Mouse (Mus musculus) embryonic facial prominence, embryonic 11.5 days (tissue): ENCODE data around the gene Ahctf1. TPM values are rescaled to one million over a fixed set of nuclear protein-coding genes. Genes with fewer than 3 reads are reported as not detected.
"Not testable (repeated sequence)": the region's sequence is repeated elsewhere in the genome, so short reads cannot be mapped to it uniquely, and the experiment has no call there.

Source experiments
- ATAC-seq: fragments of 200-750 bp; cut with Nextera tagmentation; replicated peaks from 2 replicates; pipeline ENCODE4 v1.8.0; 2017; ENCODE audit warnings: low read depth; ENCODE audit not compliant: insufficient number of reproducible peaks, low FRiP score, low TSS enrichment
- DNase-seq: peaks from one replicate; pipeline ENCODE4 v3.0.0-alpha.2; 2015; ENCODE audit warnings: low spot score
- H3K27ac ChIP-seq: fragments of 300-500 bp; sonication (generic); replicated peaks from 2 replicates; pipeline ENCODE4 v1.5.1; 2014; ENCODE audit warnings: mild to moderate bottlenecking, low read depth, low read length, control low read depth
- H3K27me3 ChIP-seq: fragments of 300-500 bp; sonication (generic); 2 replicates; pipeline ENCODE4 v1.6.1; 2014; ENCODE audit warnings: mild to moderate bottlenecking, low read length, moderate library complexity, mixed read lengths; ENCODE audit not compliant: control insufficient read depth, insufficient read depth
- H3K36me3 ChIP-seq: fragments of 300-500 bp; sonication (generic); replicated peaks from 2 replicates; pipeline ENCODE4 v1.6.1; 2014; ENCODE audit warnings: low read depth, mild to moderate bottlenecking, low read length, moderate library complexity, mixed read lengths; ENCODE audit not compliant: control insufficient read depth, insufficient read depth
- H3K4me1 ChIP-seq: fragments of 300-500 bp; sonication (generic); 2 replicates; pipeline ENCODE4 v1.6.1; 2014; ENCODE audit warnings: low read length, mixed read lengths; ENCODE audit not compliant: control insufficient read depth, insufficient read depth
- H3K4me2 ChIP-seq: fragments of 300-500 bp; sonication (generic); 2 replicates; pipeline ENCODE4 v1.6.1; 2014; ENCODE audit warnings: low read depth, mild to moderate bottlenecking, control low read depth, low read length, moderate library complexity
- H3K4me3 ChIP-seq: fragments of 300-500 bp; sonication (generic); 2 replicates; pipeline ENCODE4 v1.5.1; 2014; ENCODE audit warnings: low read depth, low read length, control low read depth
- H3K9ac ChIP-seq: fragments of 300-500 bp; sonication (generic); replicated peaks from 2 replicates; pipeline ENCODE4 v1.6.1; 2014; ENCODE audit warnings: mild to moderate bottlenecking, control low read depth, low read length
- H3K9me3 ChIP-seq: fragments of 300-500 bp; sonication (generic); replicated peaks from 2 replicates; pipeline ENCODE4 v1.6.1; 2016; ENCODE audit warnings: mild to moderate bottlenecking, low read length, inconsistent platforms, mixed read lengths; ENCODE audit not compliant: control insufficient read depth
- WGBS: fragments of 180-500 bp; shearing (Covaris S2); extraction: QIAGEN DNeasy Blood & Tissue Kit; methylation state at CpG from one replicate; pipeline ENCODE4 v1.1.7; 2014; 5-methylcytosine and 5-hydroxymethylcytosine counted together
- polyA plus RNA-seq: library from polyadenylated mRNA; unstranded; fragments of >200 nt; fragmentation: Nextera tagmentation; extraction: Ambion mirVana; gene quantifications from 2 replicates; pipeline ENCODE4 v1.2.1, GENCODE M21; 2014

Gene Ahctf1
- polyA plus RNA-seq, 1 experiment from 2014 or later: 38.6 TPM

DNA sequence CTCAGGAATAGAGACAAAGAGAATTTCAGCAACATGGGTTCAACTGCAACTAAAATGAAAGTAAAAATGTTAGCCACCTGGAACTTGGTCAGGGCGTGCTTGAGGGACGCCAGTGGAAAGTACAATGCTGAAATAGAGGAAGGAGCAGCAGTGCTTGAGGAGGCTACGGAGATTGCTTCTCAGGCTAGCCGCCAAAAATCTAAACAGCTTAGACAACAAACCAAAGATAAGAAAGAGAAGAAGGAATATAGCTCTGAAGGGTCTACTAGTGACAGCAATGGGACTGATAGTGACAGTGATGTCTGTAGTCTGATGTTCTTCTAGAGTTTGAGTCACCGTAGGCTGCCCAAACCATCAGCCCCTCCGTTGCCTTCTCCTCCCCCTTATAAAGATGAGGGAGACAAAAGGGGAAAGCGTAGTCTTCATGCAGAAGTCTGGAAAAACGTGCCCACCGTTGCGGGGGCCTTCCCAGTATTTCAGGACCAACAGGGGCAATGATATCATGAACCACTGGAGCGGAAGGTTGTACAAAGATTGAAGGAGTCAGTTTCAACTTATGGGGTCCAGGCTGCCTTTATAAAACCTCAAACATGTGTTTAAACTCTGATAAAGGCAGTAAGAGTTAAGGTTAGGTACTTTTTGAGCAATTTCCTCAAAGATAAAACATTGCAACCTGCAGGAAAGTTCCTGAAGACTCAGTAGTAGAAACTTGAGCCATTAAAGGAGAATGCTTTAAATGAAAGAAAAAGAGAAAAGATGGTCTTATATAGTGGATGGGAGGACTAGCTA is 15.2 kb upstream of the Ahctf1 start:
- not testable (repeated sequence) for H3K4me2 ChIP-seq, H3K27me3 ChIP-seq, H3K27ac ChIP-seq, H3K4me3 ChIP-seq, H3K9me3 ChIP-seq, H3K36me3 ChIP-seq, H3K9ac ChIP-seq, ATAC-seq, DNase-seq, H3K4me1 ChIP-seq
- 89% methylated on average over 11 of the region's 11 CpGs for WGBS

DNA sequence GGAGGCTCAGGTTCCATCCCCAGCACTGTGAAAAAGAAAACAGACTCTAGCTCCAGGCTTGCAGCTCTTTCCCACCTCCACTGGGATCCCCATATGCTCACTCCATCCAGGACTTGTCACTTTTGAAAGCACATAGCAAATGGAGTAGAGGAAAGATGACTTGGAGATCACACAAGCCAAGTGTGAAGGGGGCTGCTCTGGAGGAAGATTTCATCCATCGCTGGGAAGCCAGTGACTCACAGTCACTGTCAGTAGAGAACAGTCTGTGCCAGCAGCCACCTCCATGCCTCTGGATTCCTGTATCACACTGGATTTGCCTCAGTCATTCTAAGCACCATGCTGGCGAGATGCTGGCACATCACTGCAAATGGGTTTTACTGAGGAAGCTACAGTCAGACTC is 11.1 kb upstream of the Ahctf1 start:
- DNase-seq: no peak
- no peak for ATAC-seq
- H3K9me3 ChIP-seq: no peaks in the 10 kb centered on the region
- no peaks in the 10 kb centered on the region for H3K36me3 ChIP-seq
- no peak overlapping the region for H3K4me2 ChIP-seq
- WGBS: 79% methylated on average over 2 of the region's 2 CpGs
- no peak overlapping the region for H3K4me3 ChIP-seq
- no peak overlapping the region for H3K9ac ChIP-seq
- no peaks in the 10 kb centered on the region for H3K27me3 ChIP-seq
- H3K4me1 ChIP-seq: no peaks in the 10 kb centered on the region
- no peak overlapping the region for H3K27ac ChIP-seq

DNA sequence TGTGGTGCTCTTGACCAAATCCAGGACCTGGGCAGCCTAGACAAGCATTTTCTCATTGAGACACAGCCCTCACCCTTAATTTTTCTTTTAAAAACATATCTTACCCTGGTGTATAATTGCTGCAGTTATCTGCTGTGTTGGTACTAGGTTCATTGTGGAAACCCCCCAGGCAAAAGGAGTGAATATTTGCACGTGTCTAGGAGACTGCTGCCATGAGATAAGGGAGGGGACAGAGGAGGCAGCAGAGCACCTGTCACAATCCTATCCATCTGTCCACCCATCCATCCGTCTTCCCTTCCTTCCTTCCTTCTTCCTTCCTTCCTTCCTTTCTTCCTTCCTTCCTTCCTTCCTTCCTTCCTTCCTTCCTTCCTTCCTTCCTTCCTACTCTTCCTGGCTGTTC is 9.9 kb upstream of the Ahctf1 start:
- no peak for DNase-seq
- no peak for ATAC-seq
- 36% methylated on average over 2 of the region's 2 CpGs for whole genome bisulfite sequencing
- no peaks in the 10 kb centered on the region for H3K27me3 ChIP-seq
- H3K9me3 ChIP-seq: no peaks in the 10 kb centered on the region
- H3K4me2 ChIP-seq: no peak overlapping the region
- no peaks in the 10 kb centered on the region for H3K36me3 ChIP-seq
- no peak overlapping the region for H3K9ac ChIP-seq
- H3K4me1 ChIP-seq: no peaks in the 10 kb centered on the region
- no peak overlapping the region for H3K4me3 ChIP-seq
- H3K27ac ChIP-seq: no peak overlapping the region

DNA sequence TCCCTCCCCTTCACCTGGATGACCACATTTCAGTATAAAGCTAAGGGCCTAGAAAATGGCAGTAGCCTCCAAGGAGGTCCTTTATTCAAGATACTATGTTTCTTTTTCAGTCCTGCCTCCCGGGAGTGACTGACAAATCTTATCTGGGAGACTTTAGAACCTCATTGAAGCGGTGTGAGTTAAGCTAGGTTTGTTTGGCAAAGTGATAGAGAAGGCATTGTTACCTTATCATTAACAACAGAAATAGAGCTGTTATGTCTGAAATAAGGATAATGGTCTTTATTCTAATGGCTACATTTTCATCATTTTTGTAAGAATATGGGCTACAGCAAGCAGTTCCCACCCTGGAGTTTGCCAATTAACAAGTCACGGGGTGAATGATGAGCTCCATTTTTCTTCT is 4.8 kb upstream of the Ahctf1 start:
- H3K27ac ChIP-seq: no peak overlapping the region
- no peak overlapping the region for H3K4me3 ChIP-seq
- H3K36me3 ChIP-seq: no peaks in the 10 kb centered on the region
- no peak for ATAC-seq
- H3K4me2 ChIP-seq: no peak overlapping the region
- no peaks in the 10 kb centered on the region for H3K9me3 ChIP-seq
- H3K27me3 ChIP-seq: no peaks in the 10 kb centered on the region
- no peaks in the 10 kb centered on the region for H3K4me1 ChIP-seq
- 78% methylated on average over 3 of the region's 3 CpGs for WGBS
- DNase-seq: no peak
- H3K9ac ChIP-seq: no peak overlapping the region

DNA sequence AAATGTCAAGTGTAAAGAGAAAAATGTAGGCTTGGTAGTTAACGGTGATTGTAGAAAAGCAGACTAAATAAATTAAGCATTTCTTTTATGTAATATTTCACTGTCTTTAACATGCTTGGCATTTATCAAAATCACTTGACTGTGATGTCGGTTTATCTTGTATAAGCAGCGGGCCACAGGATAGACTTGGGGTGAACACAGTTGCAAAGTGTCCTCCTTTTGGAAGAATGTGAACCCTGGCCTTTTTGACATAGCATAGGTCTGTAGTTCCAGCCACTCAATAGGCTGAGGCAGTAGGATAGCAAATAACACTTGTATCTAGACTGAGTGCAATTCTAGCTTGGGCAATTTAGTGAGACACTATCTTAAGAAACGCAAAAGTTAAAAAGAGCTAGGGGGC is 4.0 kb upstream of the Ahctf1 start:
- no peaks in the 10 kb centered on the region for H3K27me3 ChIP-seq
- no peak overlapping the region for H3K27ac ChIP-seq
- DNase-seq (no peak), ATAC-seq (no peak)
- no peaks in the 10 kb centered on the region for H3K4me1 ChIP-seq
- H3K4me2 ChIP-seq: no peak overlapping the region
- no peak overlapping the region for H3K9ac ChIP-seq
- WGBS: 82% methylated on average over 4 of the region's 4 CpGs
- no peaks in the 10 kb centered on the region for H3K36me3 ChIP-seq
- no peak overlapping the region for H3K4me3 ChIP-seq
- no peaks in the 10 kb centered on the region for H3K9me3 ChIP-seq

DNA sequence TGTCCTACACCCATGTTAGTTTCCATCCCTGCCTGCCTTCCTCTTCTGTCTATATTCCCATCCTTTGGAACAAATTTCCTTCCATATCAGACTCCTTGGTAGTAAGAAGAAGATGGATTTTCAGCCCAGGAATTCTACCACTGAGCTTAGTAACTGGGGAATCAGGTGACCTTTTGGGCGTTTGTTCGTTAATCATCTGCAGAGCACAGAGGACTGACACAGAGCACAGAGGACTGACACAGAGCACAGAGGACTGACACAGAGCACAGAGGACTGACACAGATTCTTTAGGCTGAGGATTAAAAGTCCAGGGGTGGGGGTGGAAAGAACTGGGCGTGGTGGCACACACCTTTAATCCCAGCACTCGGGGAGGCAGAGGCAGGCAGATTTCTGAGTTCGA is 2.3 kb upstream of the Ahctf1 start:
- 82% methylated on average over 5 of the region's 5 CpGs for WGBS
- Histone ChIP-seq H3K9me3 (no peaks in the 10 kb centered on the region), H3K9ac (no peak overlapping the region), H3K4me3 (no peak overlapping the region), H3K27me3 (no peaks in the 10 kb centered on the region), H3K4me2 (no peak overlapping the region), H3K27ac (no peak overlapping the region), H3K4me1 (no peaks in the 10 kb centered on the region), H3K36me3 (no peaks in the 10 kb centered on the region)
- no peak for ATAC-seq
- DNase-seq: no peak

DNA sequence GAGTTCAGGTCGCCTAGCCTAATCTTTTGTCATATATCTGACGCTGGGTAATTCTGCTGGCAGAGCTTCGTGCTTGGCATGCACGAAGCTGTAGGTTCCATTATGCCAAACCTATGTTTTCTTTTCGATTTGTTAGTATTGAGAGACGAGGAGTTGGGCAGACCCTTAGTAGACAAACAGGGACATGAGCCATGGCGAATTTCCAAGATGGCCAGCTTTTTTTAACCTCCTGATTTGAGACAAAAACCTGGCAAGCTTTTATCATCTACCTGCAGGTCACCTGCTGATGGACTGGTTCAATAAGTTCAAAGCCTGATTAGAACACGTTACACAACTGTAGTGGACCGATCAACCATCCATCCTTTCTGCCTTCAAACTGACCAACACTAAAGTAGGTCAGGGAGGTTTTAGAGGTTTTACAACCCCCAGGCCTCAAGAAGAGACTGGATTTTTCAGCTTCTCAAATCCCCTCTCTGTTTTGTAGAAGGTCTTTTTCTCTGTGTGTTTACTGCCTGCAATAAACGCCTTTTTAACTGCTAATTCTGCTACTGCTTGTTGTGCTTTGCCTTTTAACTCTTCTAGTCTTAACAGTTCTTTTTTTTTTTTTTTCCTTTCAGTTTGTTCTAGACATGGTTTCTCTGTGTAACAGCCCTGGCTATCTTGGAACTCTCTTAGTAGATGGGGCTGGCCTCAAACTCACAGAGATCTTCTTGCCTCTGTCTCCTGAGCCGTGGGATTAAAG is 831 bp upstream of the Ahctf1 start:
- ATAC-seq: no peak
- peak overlapping the region; percentile 57 for H3K9ac ChIP-seq
- 37% methylated on average over 11 of the region's 11 CpGs for WGBS

More for the DNA sequence above, 831 bp upstream of the Ahctf1 start:
- DNase-seq: no peak
- H3K27ac ChIP-seq: no peak overlapping the region
- H3K27me3 ChIP-seq: no peaks in the 10 kb centered on the region
- H3K4me3 ChIP-seq: peak overlapping the region; percentile 95
- no peaks in the 10 kb centered on the region for H3K36me3 ChIP-seq
- H3K4me2 ChIP-seq: peak overlapping the region; percentile 40
- H3K4me1 ChIP-seq: no peaks in the 10 kb centered on the region
- no peaks in the 10 kb centered on the region for H3K9me3 ChIP-seq
